Mouse (Mus musculus): ENCODE measurements at regions not wholly inside any gene's neighbourhood (a gene's known extent, or its start where the extent isn't known, plus 50 kb on each side); places are given as distances from the start of the nearest gene placed in this dataset.
"Not testable (repeated sequence)": the region's sequence is repeated elsewhere in the genome, so short reads cannot be mapped to it uniquely, and the experiment has no call there.

GRCm38 (mm10) chr8:46355066-46355465 is 60.6 kb upstream of the Helt start:
- DNase-seq: no peak

- not testable (repeated sequence) for DNase-seq
Observed at GRCm38 (mm10) chr8:46357961-46358360, 63.5 kb upstream of the Helt start.

GRCm38 (mm10) chr8:46362871-46363306 is 68.4 kb upstream of the Helt start:
- peak; percentile 51 to 57 for DNase-seq

- DNase-seq: peak; percentile 70 to 73
Observed at GRCm38 (mm10) chr8:46365711-46366110, 71.2 kb upstream of the Helt start.

GRCm38 (mm10) chr8:46367125-46367524 is 72.7 kb upstream of the Helt start:
- DNase-seq: no peak

- no peak for DNase-seq
Observed at GRCm38 (mm10) chr8:46374092-46374491, 79.6 kb upstream of the Helt start.

- DNase-seq: no peak
Observed at GRCm38 (mm10) chr8:46375986-46376385, 81.5 kb upstream of the Helt start.

- no peak for DNase-seq
Observed at GRCm38 (mm10) chr8:46384926-46385325, 85.9 kb upstream of the Acsl1 start.

- DNase-seq: no peak
Observed at GRCm38 (mm10) chr8:46385806-46386205, 85.0 kb upstream of the Acsl1 start.

GRCm38 (mm10) chr8:46386553-46386952 is 84.3 kb upstream of the Acsl1 start:
- DNase-seq: peak; percentile 28 to 42

- no peak for DNase-seq
Observed at GRCm38 (mm10) chr8:46387037-46387436, 83.8 kb upstream of the Acsl1 start.

GRCm38 (mm10) chr8:46388421-46388820 is 82.4 kb upstream of the Acsl1 start:
- no peak for DNase-seq

GRCm38 (mm10) chr8:46390431-46390830 is 80.4 kb upstream of the Acsl1 start:
- DNase-seq: peak; percentile 12 to 15

GRCm38 (mm10) chr8:46391678-46392077 is 79.2 kb upstream of the Acsl1 start:
- DNase-seq: no peak

- DNase-seq: no peak
Observed at GRCm38 (mm10) chr8:46393296-46393695, 77.5 kb upstream of the Acsl1 start.

GRCm38 (mm10) chr8:46394750-46395149 is 76.1 kb upstream of the Acsl1 start:
- DNase-seq: no peak

- DNase-seq: no peak
Observed at GRCm38 (mm10) chr8:46395348-46395747, 75.5 kb upstream of the Acsl1 start.

GRCm38 (mm10) chr8:46397081-46397480 is 73.8 kb upstream of the Acsl1 start:
- DNase-seq: no peak

- DNase-seq: no peak
Observed at GRCm38 (mm10) chr8:46397777-46398176, 73.1 kb upstream of the Acsl1 start.

- no peak for DNase-seq
Observed at GRCm38 (mm10) chr8:46400595-46400994, 70.2 kb upstream of the Acsl1 start.

GRCm38 (mm10) chr8:46403877-46404560 is 66.8 kb upstream of the Acsl1 start:
- no peak for DNase-seq

- no peak for DNase-seq
Observed at GRCm38 (mm10) chr8:46408886-46409285, 62.0 kb upstream of the Acsl1 start.

- no peak for DNase-seq
Observed at GRCm38 (mm10) chr8:46409296-46409695, 61.5 kb upstream of the Acsl1 start.

GRCm38 (mm10) chr8:46411877-46412625 is 58.8 kb upstream of the Acsl1 start:
- no peak for DNase-seq
